Mouse (Mus musculus) olfactory bulb, adult 2 months (tissue): ENCODE data around the gene Lbhd1.

Source experiments
- CTCF ChIP-seq: fragments of 200-500 bp; IDR thresholded peaks from 2 replicates; pipeline ENCODE4 v1.5.1; 2012; ENCODE audit warnings: low read depth, mild to moderate bottlenecking, low read length, moderate library complexity; ENCODE audit not compliant: insufficient read depth
- POLR2A ChIP-seq: fragments of 200-500 bp; IDR thresholded peaks from 2 replicates; pipeline ENCODE4 v1.6.1; 2012; ENCODE audit warnings: mild to moderate bottlenecking, low read depth, low read length, moderate library complexity; ENCODE audit not compliant: insufficient read depth

DNA sequence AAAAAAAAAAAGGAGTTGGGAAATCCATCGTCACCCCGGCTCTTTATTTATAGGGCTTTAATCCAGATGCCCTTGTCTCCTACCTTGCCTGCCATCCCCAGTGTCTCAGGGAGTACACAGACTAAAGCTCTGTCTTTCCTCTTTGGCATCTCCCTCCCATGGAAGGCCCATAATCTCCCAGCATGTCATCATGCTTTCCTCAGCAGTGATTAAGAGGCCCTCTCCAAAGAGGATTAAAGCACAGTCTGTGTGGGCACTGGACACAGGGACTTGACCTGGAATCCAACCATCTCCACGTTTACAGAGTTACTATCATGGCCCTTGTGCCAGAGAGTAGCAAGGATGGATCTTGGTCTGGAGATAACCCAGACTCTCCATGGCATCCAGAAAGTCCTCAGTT lies at the start of gene Lbhd1, which contains the start of gene Gm49403:
- no peak for TF ChIP-seq POLR2A
- TF ChIP-seq CTCF = no peak
